Mouse (Mus musculus) thymus, adult 2 months (tissue): ENCODE data around the gene Gmnc. TPM values are rescaled to one million over a fixed set of nuclear protein-coding genes. Genes with fewer than 3 reads are reported as not detected.

Source experiments
- DNase-seq: peaks from one replicate; pipeline ENCODE4 v3.0.0; 2021
- H3K27ac ChIP-seq: fragments of 200-500 bp; 2 replicates; pipeline ENCODE4 v1.5.1; 2012; ENCODE audit warnings: low read length, control low read depth; ENCODE audit not compliant: control insufficient read depth, insufficient read depth
- H3K27me3 ChIP-seq: fragments of 200-500 bp; 2 replicates; pipeline ENCODE4 v1.6.1; 2012; ENCODE audit warnings: mild to moderate bottlenecking, low read length, moderate library complexity, mixed read lengths; ENCODE audit not compliant: control insufficient read depth, insufficient read depth
- H3K36me3 ChIP-seq: fragments of 200-500 bp; 2 replicates; pipeline ENCODE4 v1.6.1; 2012; ENCODE audit warnings: mild to moderate bottlenecking, low read length, moderate library complexity; ENCODE audit not compliant: control insufficient read depth, insufficient read depth
- H3K4me1 ChIP-seq: fragments of 200-500 bp; replicated peaks from 2 replicates; pipeline ENCODE4 v1.6.1; 2012; ENCODE audit warnings: low read length; ENCODE audit not compliant: control insufficient read depth, insufficient read depth
- H3K4me3 ChIP-seq: fragments of 200-500 bp; 2 replicates; pipeline ENCODE4 v1.5.1; 2012; ENCODE audit warnings: mild to moderate bottlenecking, low read length, control low read depth, moderate library complexity; ENCODE audit not compliant: control insufficient read depth, insufficient read depth
- CTCF ChIP-seq: fragments of 200-500 bp; IDR thresholded peaks from 2 replicates; pipeline ENCODE4 v1.5.1; 2012; ENCODE audit warnings: mild to moderate bottlenecking, control low read depth, low read length, moderate library complexity, borderline replicate concordance; ENCODE audit not compliant: control insufficient read depth, poor library complexity, insufficient read depth; ENCODE audit errors: extremely low read depth
- POLR2A ChIP-seq: fragments of 200-500 bp; IDR thresholded peaks from 2 replicates; pipeline ENCODE4 v1.6.1; 2012; ENCODE audit warnings: mild to moderate bottlenecking, low read length, control low read depth, moderate library complexity; ENCODE audit not compliant: control insufficient read depth, poor library complexity, insufficient read depth; ENCODE audit errors: extremely low read depth
- WGBS: fragments of 180-500 bp; shearing (Covaris S2); methylation state at CpG from one replicate; pipeline ENCODE4 v1.1.7; 2018; 5-methylcytosine and 5-hydroxymethylcytosine counted together
- polyA plus RNA-seq: library from polyadenylated mRNA; depleted of rRNA; stranded (reverse); fragments of >200 nt; gene quantifications from 2 replicates; pipeline ENCODE4 v1.2.3, GENCODE M21; 2012; rRNA removed

Gene Gmnc
- polyA plus RNA-seq: 0.06 and 0.07 TPM in 2 replicates

DNA sequence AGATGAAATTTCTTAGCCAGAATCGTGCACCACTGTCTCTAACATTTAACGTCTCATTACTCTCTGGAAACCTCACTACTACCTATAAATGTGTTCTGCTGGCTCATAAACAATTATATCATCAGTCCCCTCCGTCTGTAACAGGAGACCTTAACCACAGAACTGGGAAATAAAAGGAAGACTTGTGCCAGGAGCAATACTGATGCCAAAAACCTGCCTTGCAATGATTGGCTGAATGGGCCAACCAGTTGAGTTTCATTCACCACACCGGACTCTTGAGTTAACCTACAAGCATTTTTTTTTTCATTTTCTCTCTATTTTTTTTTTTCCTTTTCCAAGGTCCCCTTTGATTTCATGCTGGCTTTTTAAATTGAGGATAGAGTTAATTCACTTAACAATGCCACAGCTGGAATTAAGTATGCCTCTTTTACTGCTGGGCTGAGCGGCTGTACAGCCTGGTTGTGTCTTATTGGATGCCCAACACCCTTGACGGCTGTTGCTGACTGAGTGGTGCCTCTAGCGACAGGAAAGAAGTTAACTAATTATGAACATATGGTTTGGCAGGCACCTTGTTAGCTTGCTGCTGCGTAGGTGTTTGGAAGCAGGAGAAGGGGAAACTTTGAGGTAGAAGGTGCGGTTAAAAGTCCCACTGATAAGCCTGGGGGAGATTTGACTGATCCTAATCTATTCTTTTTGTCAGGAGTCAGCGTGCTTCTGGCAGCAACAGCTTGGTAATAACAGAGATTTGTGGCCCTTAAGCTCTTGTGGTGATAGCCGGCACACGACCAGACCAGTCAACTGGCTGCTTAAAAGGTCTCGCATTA lies at the start of gene Gmnc:
Gmnc (minus strand) TSS at position 176 of the 824 bp plus-strand sequence.
- Histone ChIP-seq H3K27me3 (no peaks in the 10 kb centered on the region), H3K27ac (no peak within 1 kb of the TSS), H3K36me3 (no peaks in the 10 kb centered on the region), H3K4me3 (no peak within 1 kb of the TSS), H3K4me1 (no peaks in the 10 kb centered on the region)
- DNase-seq: no peak
- TF ChIP-seq POLR2A (no peak), CTCF (no peak)
- WGBS: 76% methylated on average over 13 of the region's 13 CpGs

- Histone ChIP-seq H3K36me3 (no peaks in the 10 kb centered on the region), H3K4me1 (no peaks in the 10 kb centered on the region), H3K4me3 (no peak overlapping the region), H3K27me3 (no peaks in the 10 kb centered on the region), H3K27ac (no peak overlapping the region)
- TF ChIP-seq POLR2A: no peak
- TF ChIP-seq CTCF: no peak
- no peak for DNase-seq
- 95% methylated on average over 2 of the region's 2 CpGs for WGBS
Observed at GRCm38 (mm10) chr16:27027281-27027680, 35.8 kb upstream of the Gmnc start.

DNA sequence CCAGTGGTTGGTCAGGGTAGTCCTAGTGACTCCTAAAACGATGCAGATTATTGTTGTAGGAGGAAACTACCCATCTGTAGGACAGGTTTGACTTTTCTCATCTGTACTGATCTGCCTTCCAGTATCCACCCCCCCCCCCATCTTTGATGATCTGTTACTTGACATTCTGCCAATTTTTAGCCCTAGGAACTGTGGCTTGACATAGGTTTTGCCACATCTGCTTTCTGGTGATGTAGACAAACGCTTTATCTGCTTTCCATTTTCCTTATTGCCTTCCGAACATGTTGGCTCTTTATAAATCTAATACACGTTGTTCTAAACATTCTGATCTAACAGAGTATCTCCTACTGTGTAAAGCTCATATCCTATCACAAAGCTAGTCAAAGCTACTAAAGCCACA lies 34.8 kb upstream of the Gmnc start:
- Histone ChIP-seq H3K4me3 (no peak overlapping the region), H3K36me3 (no peaks in the 10 kb centered on the region), H3K27me3 (no peaks in the 10 kb centered on the region), H3K27ac (no peak overlapping the region), H3K4me1 (no peaks in the 10 kb centered on the region)
- 88% methylated on average over 4 of the region's 4 CpGs for WGBS
- no peak for DNase-seq
- TF ChIP-seq CTCF (no peak), POLR2A (no peak)

DNA sequence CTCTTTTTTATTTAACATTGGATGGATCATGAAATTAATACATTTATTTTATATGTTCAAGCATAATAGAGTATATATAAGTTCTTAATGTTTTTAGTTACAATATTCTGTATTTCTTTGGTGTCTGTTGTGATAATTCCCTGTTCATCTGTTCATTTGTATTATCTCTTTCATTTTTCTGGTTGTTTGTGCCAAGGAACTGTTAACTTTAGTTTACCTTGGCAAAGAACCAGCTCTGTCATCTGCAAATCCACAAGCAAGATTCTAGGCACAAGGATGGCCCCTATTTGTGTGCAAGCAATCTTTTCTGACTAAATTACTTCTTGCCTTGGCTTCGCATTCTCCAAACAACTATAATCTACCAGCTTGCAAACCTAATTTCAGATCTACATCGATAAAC lies 31.3 kb upstream of the Gmnc start:
- no peak for DNase-seq
- no peak for TF ChIP-seq POLR2A
- TF ChIP-seq CTCF: no peak
- no peaks in the 10 kb centered on the region for H3K27me3 ChIP-seq
- H3K4me1 ChIP-seq: no peaks in the 10 kb centered on the region
- no peak overlapping the region for H3K27ac ChIP-seq
- no peaks in the 10 kb centered on the region for H3K36me3 ChIP-seq
- no peak overlapping the region for H3K4me3 ChIP-seq
- WGBS: 96% methylated on average over 2 of the region's 2 CpGs

GRCm38 (mm10) chr16:27017309-27017708 lies 25.9 kb upstream of the Gmnc start:
- no peaks in the 10 kb centered on the region for H3K4me1 ChIP-seq
- H3K27me3 ChIP-seq: no peaks in the 10 kb centered on the region
- no peak overlapping the region for H3K27ac ChIP-seq
- WGBS: 65% methylated on average over 4 of the region's 4 CpGs
- H3K36me3 ChIP-seq: no peaks in the 10 kb centered on the region
- DNase-seq: no peak
- H3K4me3 ChIP-seq: no peak overlapping the region
- no peak for TF ChIP-seq POLR2A
- TF ChIP-seq CTCF: no peak

DNA sequence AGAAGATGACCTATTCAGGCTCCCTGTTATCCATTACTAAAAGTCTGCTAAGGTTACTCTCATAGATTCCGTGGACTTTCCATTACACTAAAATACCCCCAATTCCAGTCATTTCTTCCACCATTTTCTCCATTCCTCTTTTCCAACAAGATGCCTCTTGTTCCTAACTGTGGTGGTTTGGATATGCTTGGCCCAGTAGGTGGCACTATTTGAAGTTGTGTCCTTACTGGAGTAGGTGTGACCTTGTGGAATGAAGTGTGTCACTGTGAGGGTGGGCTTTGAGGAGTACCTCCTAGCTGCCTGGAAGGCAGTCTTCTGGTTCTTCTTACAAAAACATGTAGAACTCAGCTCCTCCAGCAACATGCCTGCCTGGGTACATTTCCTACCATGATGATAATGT lies 11.3 kb upstream of the Gmnc start:
- Histone ChIP-seq H3K27ac (no peak overlapping the region), H3K4me3 (no peak overlapping the region), H3K27me3 (no peaks in the 10 kb centered on the region), H3K36me3 (no peaks in the 10 kb centered on the region), H3K4me1 (no peaks in the 10 kb centered on the region)
- DNase-seq: no peak
- TF ChIP-seq CTCF (no peak), POLR2A (no peak)
- 85% methylated on average over 1 of the region's 1 CpGs for WGBS

DNA sequence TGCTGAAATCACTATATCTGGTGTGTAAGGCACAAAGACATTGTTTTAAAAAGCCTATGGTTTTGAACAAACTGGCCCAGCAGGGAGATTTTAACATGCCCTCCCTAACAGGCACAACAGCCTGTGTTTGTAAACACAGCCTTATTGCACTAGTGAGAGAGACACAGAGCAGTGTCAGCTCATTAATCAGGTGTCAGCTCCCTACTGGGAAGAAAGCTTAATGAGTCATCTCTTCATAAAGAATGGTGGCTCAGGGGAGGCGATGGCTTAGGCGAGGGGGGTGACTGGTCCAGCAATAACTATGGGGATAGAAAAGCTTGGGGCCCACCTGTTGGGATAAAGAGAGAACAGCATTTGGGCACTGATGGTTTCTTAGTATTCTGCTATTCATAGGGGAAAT lies 8.1 kb upstream of the Gmnc start:
- Histone ChIP-seq H3K27ac (no peak overlapping the region), H3K4me1 (no peaks in the 10 kb centered on the region), H3K36me3 (no peaks in the 10 kb centered on the region), H3K27me3 (no peaks in the 10 kb centered on the region), H3K4me3 (no peak overlapping the region)
- 54% methylated on average over 2 of the region's 2 CpGs for WGBS
- TF ChIP-seq POLR2A: no peak
- TF ChIP-seq CTCF: no peak
- no peak for DNase-seq
